Mouse (Mus musculus): ENCODE data around the gene Cnih2. TPM values are rescaled to one million over a fixed set of nuclear protein-coding genes. Genes with fewer than 3 reads are reported as not detected.
"Not testable (repeated sequence)": the region's sequence is repeated elsewhere in the genome, so short reads cannot be mapped to it uniquely, and the experiment has no call there.

Cnih2 gene
- polyA plus RNA-seq, 1 experiment from 2014 or later: 3.8 TPM

DNA sequence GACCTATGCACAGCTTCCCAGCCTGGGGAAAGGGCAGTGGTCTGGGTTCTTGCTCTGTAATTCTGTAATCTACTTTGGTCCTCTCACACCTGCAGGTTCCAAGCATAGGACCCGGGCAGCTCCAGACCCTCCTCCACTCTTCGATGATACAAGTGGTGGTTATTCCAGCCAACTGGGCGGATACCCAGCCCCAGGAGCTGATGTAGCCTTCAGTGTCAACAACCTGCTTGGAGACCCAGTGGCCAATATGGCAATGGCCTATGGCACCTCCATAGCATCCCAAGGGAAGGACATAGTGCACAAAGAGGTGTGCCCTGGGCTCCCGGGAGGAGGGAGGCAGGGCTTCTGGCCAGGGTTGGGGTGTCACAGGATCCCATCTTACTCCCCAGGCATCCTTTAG is 9.0 kb downstream of the Cnih2 start:
- Histone ChIP-seq H3K4me3 (peak overlapping the region; percentile 84), H3K27ac (no peak overlapping the region), H3K9ac (peak overlapping the region; percentile 74; the same call in 1 of the 2 replicates), H3K36me3 (peaks cover 35% of the 10 kb centered on the region), H3K4me1 (peaks cover 37% of the 10 kb centered on the region), H3K9me3 (replicated peaks) (no peaks in the 10 kb centered on the region), H3K27me3 (replicated peaks) (peaks cover 30% of the 10 kb centered on the region), H3K4me2 (peak overlapping the region; percentile 84)
- ATAC-seq: no peak
- WGBS (ENCODE audit: insufficient replicate concordance): 80% methylated on average over 4 of the region's 4 CpGs

GRCm38 (mm10) chr19:5087884-5088728 is 10.2 kb downstream of the Cnih2 start, which contains the start of gene Yif1a:
Gene Yif1a (plus strand): TSS chr19:5088538.
- peak; percentile 90 for ATAC-seq
- H3K4me2 ChIP-seq: peak within 1 kb of the TSS; percentile 84
- H3K4me1 ChIP-seq: peaks cover 31% of the 10 kb centered on the region
- H3K27me3 ChIP-seq (replicated peaks): peaks cover 42% of the 10 kb centered on the region
- peak within 1 kb of the TSS; percentile 87 for H3K27ac ChIP-seq
- H3K4me3 ChIP-seq: peak within 1 kb of the TSS; percentile 84
- no peaks in the 10 kb centered on the region for H3K9me3 ChIP-seq (replicated peaks)
- H3K36me3 ChIP-seq: peaks cover 34% of the 10 kb centered on the region
- peak within 1 kb of the TSS; percentile 74 for H3K9ac ChIP-seq
- WGBS (ENCODE audit: insufficient replicate concordance): under 1% methylated on average over 58 of the region's 58 CpGs

GRCm38 (mm10) chr19:5086533-5086932 is 11.8 kb downstream of the Cnih2 start:
- not testable (repeated sequence) for H3K4me3 ChIP-seq; H3K9ac ChIP-seq; ATAC-seq; H3K9me3 ChIP-seq (replicated peaks); H3K4me2 ChIP-seq; H3K27ac ChIP-seq
- WGBS (ENCODE audit: insufficient replicate concordance): 47% methylated on average over 4 of the region's 4 CpGs
- peaks cover 18% of the 10 kb centered on the region for H3K36me3 ChIP-seq
- peaks cover 58% of the 10 kb centered on the region for H3K27me3 ChIP-seq (replicated peaks)
- peaks cover 31% of the 10 kb centered on the region for H3K4me1 ChIP-seq

- no peak within 1 kb of the TSS for H3K9ac ChIP-seq
- H3K4me1 ChIP-seq: peaks cover 31% of the 10 kb centered on the region
- H3K4me3 ChIP-seq: peak within 1 kb of the TSS; percentile 57
- ATAC-seq: no peak
- peaks cover 70% of the 10 kb centered on the region for H3K27me3 ChIP-seq (replicated peaks)
- H3K36me3 ChIP-seq: peaks cover 7% of the 10 kb centered on the region; the same call in 1 of the 2 replicates
- H3K9me3 ChIP-seq (replicated peaks): no peaks in the 10 kb centered on the region
- no peak within 1 kb of the TSS for H3K27ac ChIP-seq
- peak within 1 kb of the TSS; percentile 81 for H3K4me2 ChIP-seq
- 2% methylated on average over 69 of the region's 69 CpGs for WGBS (ENCODE audit: insufficient replicate concordance)
Observed at GRCm38 (mm10) chr19:5085145-5085863, 13.0 kb downstream of the Cnih2 start, which contains the start of gene Tmem151a. Gene Tmem151a (minus strand): TSS chr19:5085531.

GRCm38 (mm10) chr19:5084834-5085144 is 13.5 kb downstream of the Cnih2 start:
- H3K36me3 ChIP-seq: peaks cover 4% of the 10 kb centered on the region; the same call in 1 of the 2 replicates
- H3K4me3 ChIP-seq: peak overlapping the region; percentile 57
- WGBS (ENCODE audit: insufficient replicate concordance): 5% methylated on average over 15 of the region's 15 CpGs
- no peak overlapping the region for H3K9ac ChIP-seq
- peaks cover 75% of the 10 kb centered on the region for H3K27me3 ChIP-seq (replicated peaks)
- H3K27ac ChIP-seq: no peak overlapping the region
- no peaks in the 10 kb centered on the region for H3K9me3 ChIP-seq (replicated peaks)
- H3K4me2 ChIP-seq: peak overlapping the region; percentile 81
- peaks cover 31% of the 10 kb centered on the region for H3K4me1 ChIP-seq
- ATAC-seq: no peak

GRCm38 (mm10) chr19:5083961-5084833 is 14.1 kb downstream of the Cnih2 start:
- Histone ChIP-seq H3K4me3 (peak overlapping the region; percentile 57; the same call in 1 of the 2 replicates), H3K36me3 (no peaks in the 10 kb centered on the region), H3K27me3 (replicated peaks) (peaks cover 81% of the 10 kb centered on the region), H3K9ac (no peak overlapping the region), H3K4me1 (peaks cover 27% of the 10 kb centered on the region), H3K4me2 (peak overlapping the region; percentile 81; the same call in 1 of the 2 replicates), H3K27ac (no peak overlapping the region), H3K9me3 (replicated peaks) (no peaks in the 10 kb centered on the region)
- ATAC-seq: no peak
- WGBS (ENCODE audit: insufficient replicate concordance): 57% methylated on average over 3 of the region's 3 CpGs

DNA sequence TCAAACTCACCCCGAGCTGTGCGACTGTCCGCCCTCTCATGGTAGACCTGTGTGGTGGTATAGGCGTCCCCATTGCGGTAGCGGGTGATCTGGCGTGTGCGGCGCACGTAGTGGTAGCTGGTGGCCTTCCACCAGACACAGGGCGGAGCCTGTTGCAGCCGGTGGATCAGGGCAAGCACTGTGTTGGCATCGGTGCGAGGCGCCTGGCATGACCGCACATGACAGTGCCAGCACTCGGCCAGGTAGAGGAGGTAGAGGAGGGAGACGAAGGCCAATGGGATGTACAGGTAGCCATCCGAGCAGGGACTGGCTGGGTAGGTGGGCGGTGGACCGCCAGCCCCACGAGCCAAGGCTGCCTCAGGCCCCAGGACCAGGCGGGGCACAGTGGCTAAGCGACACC is 15.7 kb downstream of the Cnih2 start:
- Histone ChIP-seq H3K4me2 (no peak overlapping the region), H3K9me3 (replicated peaks) (no peaks in the 10 kb centered on the region), H3K27me3 (replicated peaks) (peaks cover 88% of the 10 kb centered on the region), H3K4me3 (no peak overlapping the region), H3K4me1 (peaks cover 19% of the 10 kb centered on the region), H3K9ac (no peak overlapping the region), H3K36me3 (no peaks in the 10 kb centered on the region), H3K27ac (no peak overlapping the region)
- ATAC-seq: no peak
- 45% methylated on average over 24 of the region's 24 CpGs for WGBS (ENCODE audit: insufficient replicate concordance)

- Histone ChIP-seq H3K9ac (no peak overlapping the region), H3K4me3 (no peak overlapping the region), H3K9me3 (replicated peaks) (no peaks in the 10 kb centered on the region), H3K27ac (no peak overlapping the region), H3K4me2 (no peak overlapping the region), H3K27me3 (replicated peaks) (peaks cover 84% of the 10 kb centered on the region), H3K36me3 (no peaks in the 10 kb centered on the region), H3K4me1 (peaks cover 13% of the 10 kb centered on the region)
- 45% methylated on average over 18 of the region's 18 CpGs for WGBS (ENCODE audit: insufficient replicate concordance)
- no peak for ATAC-seq
Observed at GRCm38 (mm10) chr19:5082005-5082404, 16.3 kb downstream of the Cnih2 start.

DNA sequence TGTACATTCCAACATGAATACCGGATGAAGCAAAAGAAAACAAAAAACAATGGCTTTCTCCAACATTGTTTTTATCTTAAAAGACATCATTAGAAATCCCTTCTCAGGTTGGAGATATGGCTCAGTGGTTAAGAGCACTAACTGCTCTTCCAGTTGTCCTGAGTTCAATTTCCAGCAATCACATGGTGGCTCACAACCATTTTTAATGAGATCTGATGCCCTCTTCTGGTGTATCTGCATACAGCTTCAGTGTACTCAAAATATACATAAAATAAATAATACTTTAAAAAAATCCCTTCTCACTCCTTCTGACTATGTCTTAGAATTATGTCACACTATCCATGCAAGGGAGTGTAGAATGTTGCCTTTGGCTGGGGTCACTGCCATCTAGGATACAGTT is 19.0 kb downstream of the Cnih2 start:
- H3K9ac ChIP-seq: no peak overlapping the region
- H3K36me3 ChIP-seq: no peaks in the 10 kb centered on the region
- no peak overlapping the region for H3K4me2 ChIP-seq
- no peaks in the 10 kb centered on the region for H3K4me1 ChIP-seq
- H3K9me3 ChIP-seq (replicated peaks): no peaks in the 10 kb centered on the region
- WGBS (ENCODE audit: insufficient replicate concordance): 85% methylated on average over 1 of the region's 1 CpGs
- no peak overlapping the region for H3K27ac ChIP-seq
- no peak for ATAC-seq
- H3K4me3 ChIP-seq: no peak overlapping the region
- peaks cover 81% of the 10 kb centered on the region for H3K27me3 ChIP-seq (replicated peaks)

GRCm38 (mm10) chr19:5073518-5073917 is 24.8 kb downstream of the Cnih2 start:
- no peak for ATAC-seq
- Histone ChIP-seq H3K9ac (no peak overlapping the region), H3K4me3 (no peak overlapping the region), H3K4me2 (no peak overlapping the region), H3K9me3 (replicated peaks) (no peaks in the 10 kb centered on the region), H3K27me3 (replicated peaks) (peaks cover 69% of the 10 kb centered on the region), H3K4me1 (peaks cover 46% of the 10 kb centered on the region), H3K36me3 (no peaks in the 10 kb centered on the region), H3K27ac (no peak overlapping the region)
- 39% methylated on average over 5 of the region's 5 CpGs for WGBS (ENCODE audit: insufficient replicate concordance)

- H3K4me1 ChIP-seq: peaks cover 51% of the 10 kb centered on the region
- peak overlapping the region; percentile 92 for H3K4me2 ChIP-seq
- 2% methylated on average over 15 of the region's 15 CpGs for WGBS (ENCODE audit: insufficient replicate concordance)
- peaks cover 69% of the 10 kb centered on the region for H3K27me3 ChIP-seq (replicated peaks)
- H3K27ac ChIP-seq: no peak overlapping the region
- H3K4me3 ChIP-seq: peak overlapping the region; percentile 57
- no peaks in the 10 kb centered on the region for H3K36me3 ChIP-seq
- H3K9me3 ChIP-seq (replicated peaks): no peaks in the 10 kb centered on the region
- H3K9ac ChIP-seq: peak overlapping the region; percentile 14; the same call in 1 of the 2 replicates
- ATAC-seq: peak; percentile 3; the same call in 1 of the 2 replicates
Observed at GRCm38 (mm10) chr19:5073028-5073427, 25.3 kb downstream of the Cnih2 start.
